Mouse (Mus musculus): ENCODE data around the gene Gm20489. TPM values are rescaled to one million over a fixed set of nuclear protein-coding genes. Genes with fewer than 3 reads are reported as not detected.

Gm20489 gene
- polyA plus RNA-seq, 1 experiment from 2014 or later = not detected

DNA sequence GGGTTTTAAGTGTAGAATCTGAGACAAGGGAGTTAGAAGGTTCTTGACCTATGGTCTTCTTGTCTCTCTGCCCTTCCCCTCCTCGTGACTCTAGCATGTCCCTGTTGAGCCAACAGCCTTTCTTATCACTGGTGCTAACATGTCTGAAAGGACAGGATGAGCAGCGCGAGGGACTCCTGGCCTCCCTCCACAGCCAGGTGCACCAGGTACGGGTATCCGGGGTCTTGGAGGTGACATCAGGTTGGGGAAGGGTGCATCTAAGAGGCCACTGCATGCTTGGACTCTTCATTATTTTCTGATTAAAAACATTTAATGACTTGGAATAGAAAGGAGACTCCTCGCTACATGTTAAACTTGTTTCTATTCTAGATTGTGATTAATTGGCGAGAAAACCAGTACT is 20.2 kb upstream of the Gm20489 start:
- 92% methylated on average over 7 of the region's 7 CpGs for WGBS
- ATAC-seq = no peak

DNA sequence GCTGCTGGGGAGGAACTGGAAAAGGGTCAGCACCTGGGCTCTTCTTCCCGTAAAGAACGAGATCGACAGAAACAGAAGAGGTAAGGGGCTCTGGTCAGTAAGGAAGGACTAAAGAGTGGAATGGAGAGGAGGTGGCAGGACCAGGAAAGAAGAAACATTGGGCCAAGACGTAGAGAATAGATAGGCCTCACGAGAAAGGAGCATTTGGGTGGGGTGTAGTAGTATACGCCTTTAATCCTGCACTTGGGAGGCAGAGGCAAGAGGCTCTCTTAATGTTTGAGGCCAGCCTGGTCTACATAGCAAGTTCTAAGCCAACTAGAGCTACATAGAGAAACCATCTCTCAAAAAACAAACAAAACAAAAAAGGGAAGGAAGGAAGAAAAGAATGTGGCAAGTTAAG is 19.6 kb upstream of the Gm20489 start:
- no peaks in the 10 kb centered on the region for H3K27me3 ChIP-seq (replicated peaks; ENCODE audit: control insufficient read depth, insufficient read depth, low read length)
- ATAC-seq = no peak
- H3K36me3 ChIP-seq (ENCODE audit: control insufficient read depth, insufficient read depth, low read length) = peaks cover 3% of the 10 kb centered on the region; the same call in 1 of the 2 replicates
- no peak overlapping the region for H3K4me2 ChIP-seq (ENCODE audit: low read depth, low read length)
- H3K4me1 ChIP-seq (ENCODE audit: control insufficient read depth, insufficient read depth, low read length) = no peaks in the 10 kb centered on the region
- no peak overlapping the region for H3K27ac ChIP-seq (ENCODE audit: low read length)
- no peak overlapping the region for H3K4me3 ChIP-seq (ENCODE audit: low read length)
- no peak overlapping the region for H3K9ac ChIP-seq (ENCODE audit: low read depth, low read length)
- 91% methylated on average over 6 of the region's 6 CpGs for WGBS
- H3K9me3 ChIP-seq (ENCODE audit: control insufficient read depth, low read length) = no peaks in the 10 kb centered on the region

More for the DNA sequence above, 20.2 kb upstream of the Gm20489 start:
- H3K36me3 ChIP-seq (ENCODE audit: control insufficient read depth, insufficient read depth, low read length) = peaks cover 3% of the 10 kb centered on the region; the same call in 1 of the 2 replicates
- H3K27me3 ChIP-seq (replicated peaks; ENCODE audit: control insufficient read depth, insufficient read depth, low read length) = no peaks in the 10 kb centered on the region
- no peak overlapping the region for H3K4me3 ChIP-seq (ENCODE audit: low read length)
- H3K9me3 ChIP-seq (ENCODE audit: control insufficient read depth, low read length) = no peaks in the 10 kb centered on the region
- H3K27ac ChIP-seq (ENCODE audit: low read length) = no peak overlapping the region
- no peaks in the 10 kb centered on the region for H3K4me1 ChIP-seq (ENCODE audit: control insufficient read depth, insufficient read depth, low read length)
- no peak overlapping the region for H3K4me2 ChIP-seq (ENCODE audit: low read depth, low read length)
- H3K9ac ChIP-seq (ENCODE audit: low read depth, low read length) = no peak overlapping the region

DNA sequence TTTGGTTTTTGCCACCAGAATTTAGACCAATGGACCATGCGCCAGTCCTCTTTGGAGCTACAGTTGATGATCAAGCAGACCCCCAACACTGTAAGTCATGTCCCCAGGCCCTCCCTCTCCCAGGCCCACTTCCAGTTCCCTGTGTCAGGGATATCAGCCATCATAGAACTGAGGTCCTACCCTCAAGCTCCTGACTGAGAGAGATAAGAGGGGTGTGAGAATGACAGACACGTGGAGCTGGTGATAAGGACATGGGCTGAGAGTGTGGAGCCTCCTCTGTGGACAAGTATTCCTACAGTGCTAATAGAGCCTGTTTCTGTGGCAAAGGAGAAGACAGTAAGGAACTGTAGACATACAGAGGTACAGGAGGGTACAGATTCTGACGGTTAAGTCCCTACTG is 18.7 kb upstream of the Gm20489 start:
- H3K4me3 ChIP-seq (ENCODE audit: low read length) = no peak overlapping the region
- no peaks in the 10 kb centered on the region for H3K9me3 ChIP-seq (ENCODE audit: control insufficient read depth, low read length)
- 0 out of 2 replicates have a peak, but pooled peaks cover 4% of the 10 kb centered on the region for H3K36me3 ChIP-seq (ENCODE audit: control insufficient read depth, insufficient read depth, low read length)
- H3K27ac ChIP-seq (ENCODE audit: low read length) = no peak overlapping the region
- WGBS = 81% methylated on average over 3 of the region's 3 CpGs
- no peaks in the 10 kb centered on the region for H3K27me3 ChIP-seq (replicated peaks; ENCODE audit: control insufficient read depth, insufficient read depth, low read length)
- no peak overlapping the region for H3K4me2 ChIP-seq (ENCODE audit: low read depth, low read length)
- H3K4me1 ChIP-seq (ENCODE audit: control insufficient read depth, insufficient read depth, low read length) = no peaks in the 10 kb centered on the region
- H3K9ac ChIP-seq (ENCODE audit: low read depth, low read length) = no peak overlapping the region
- ATAC-seq = peak; percentile 79

DNA sequence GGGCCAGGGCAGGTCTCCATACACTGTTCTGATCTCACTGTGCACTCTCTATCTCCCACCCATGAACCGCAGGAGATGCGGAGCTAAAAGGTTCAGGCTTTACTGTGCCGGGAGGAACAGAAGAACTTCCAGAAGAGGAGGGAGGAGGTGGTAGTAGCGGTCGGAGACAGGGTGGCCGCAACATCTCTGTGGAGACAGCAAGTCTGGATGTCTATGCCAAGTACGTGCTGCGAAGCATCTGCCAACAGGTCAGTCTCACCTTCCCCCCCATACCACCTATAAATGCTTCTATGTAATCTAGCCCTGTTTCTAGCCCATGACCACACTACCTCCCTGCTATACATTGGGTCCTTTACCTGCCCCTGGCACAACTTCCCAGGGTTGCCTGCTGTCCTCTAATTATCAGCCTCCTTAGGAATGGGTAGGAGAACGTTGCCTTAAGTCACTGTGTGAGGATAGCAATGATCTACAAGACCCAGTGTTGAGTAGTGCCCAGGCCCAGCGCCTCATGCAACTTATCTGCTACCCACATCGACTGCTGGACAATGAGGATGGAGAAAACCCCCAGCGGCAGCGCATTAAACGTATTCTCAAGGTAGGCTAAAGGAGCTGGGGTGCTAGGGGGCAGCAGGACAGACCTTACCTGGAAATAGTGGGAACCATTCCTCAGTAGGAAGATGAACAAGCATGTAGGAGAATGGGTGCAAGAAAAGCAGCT is 17.3 kb upstream of the Gm20489 start:
- 90% methylated on average over 14 of the region's 14 CpGs for WGBS
- Histone ChIP-seq H3K9me3 (ENCODE audit: control insufficient read depth, low read length) (no peaks in the 10 kb centered on the region), H3K4me3 (ENCODE audit: low read length) (no peak overlapping the region), H3K36me3 (ENCODE audit: control insufficient read depth, insufficient read depth, low read length) (0 out of 2 replicates have a peak, but pooled peaks cover 4% of the 10 kb centered on the region), H3K4me1 (ENCODE audit: control insufficient read depth, insufficient read depth, low read length) (no peaks in the 10 kb centered on the region), H3K4me2 (ENCODE audit: low read depth, low read length) (no peak overlapping the region), H3K27ac (ENCODE audit: low read length) (no peak overlapping the region), H3K9ac (ENCODE audit: low read depth, low read length) (no peak overlapping the region), H3K27me3 (replicated peaks; ENCODE audit: control insufficient read depth, insufficient read depth, low read length) (no peaks in the 10 kb centered on the region)
- no peak for ATAC-seq

DNA sequence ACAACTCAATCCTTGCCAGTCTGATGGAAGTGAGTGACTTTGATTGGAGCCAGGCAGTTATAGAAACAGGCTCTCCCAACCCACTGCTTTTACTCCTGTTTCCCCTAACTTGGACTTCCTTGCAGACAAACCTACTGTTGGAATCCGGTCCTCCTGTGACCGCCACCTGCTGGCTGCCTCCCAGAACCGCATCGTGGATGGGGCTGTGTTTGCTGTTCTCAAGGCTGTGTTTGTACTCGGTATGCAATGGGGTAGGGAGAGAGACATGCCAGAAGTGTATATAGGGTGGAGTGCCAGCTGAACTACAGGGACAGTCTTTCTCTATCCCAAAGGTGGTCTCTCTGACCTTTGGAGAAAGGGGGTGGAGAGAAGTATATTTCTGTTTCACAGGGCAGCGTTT is 16.7 kb upstream of the Gm20489 start:
- H3K9me3 ChIP-seq (ENCODE audit: control insufficient read depth, low read length) = no peaks in the 10 kb centered on the region
- no peak overlapping the region for H3K4me3 ChIP-seq (ENCODE audit: low read length)
- no peaks in the 10 kb centered on the region for H3K27me3 ChIP-seq (replicated peaks; ENCODE audit: control insufficient read depth, insufficient read depth, low read length)
- H3K27ac ChIP-seq (ENCODE audit: low read length) = no peak overlapping the region
- peak; percentile 42 for ATAC-seq
- no peak overlapping the region for H3K9ac ChIP-seq (ENCODE audit: low read depth, low read length)
- H3K4me2 ChIP-seq (ENCODE audit: low read depth, low read length) = no peak overlapping the region
- WGBS = 28% methylated on average over 6 of the region's 6 CpGs
- no peaks in the 10 kb centered on the region for H3K4me1 ChIP-seq (ENCODE audit: control insufficient read depth, insufficient read depth, low read length)
- H3K36me3 ChIP-seq (ENCODE audit: control insufficient read depth, insufficient read depth, low read length) = 0 out of 2 replicates have a peak, but pooled peaks cover 3% of the 10 kb centered on the region

DNA sequence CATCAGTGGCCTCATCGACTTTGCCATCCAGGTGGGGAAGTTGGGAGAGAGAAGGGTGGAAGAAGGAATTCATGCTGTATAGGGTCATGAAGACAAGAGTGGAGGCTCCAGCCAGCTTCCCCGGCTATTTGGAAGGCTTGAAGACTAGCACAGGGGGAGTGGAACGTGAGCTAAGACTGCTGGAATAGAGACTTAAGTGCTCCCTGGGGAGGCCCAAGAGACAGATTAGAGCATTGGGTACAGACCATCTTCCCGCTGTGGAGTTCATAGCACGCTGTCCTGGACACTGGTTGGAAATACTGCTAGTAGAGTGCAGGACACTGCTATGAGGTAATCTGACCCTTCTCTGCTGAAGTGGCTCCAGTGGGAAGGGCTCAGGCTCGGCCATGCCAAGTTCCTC is 14.0 kb upstream of the Gm20489 start:
- H3K36me3 ChIP-seq (ENCODE audit: control insufficient read depth, insufficient read depth, low read length) = peaks cover 4% of the 10 kb centered on the region; the same call in 1 of the 2 replicates
- WGBS = 87% methylated on average over 6 of the region's 6 CpGs
- no peak for ATAC-seq

DNA sequence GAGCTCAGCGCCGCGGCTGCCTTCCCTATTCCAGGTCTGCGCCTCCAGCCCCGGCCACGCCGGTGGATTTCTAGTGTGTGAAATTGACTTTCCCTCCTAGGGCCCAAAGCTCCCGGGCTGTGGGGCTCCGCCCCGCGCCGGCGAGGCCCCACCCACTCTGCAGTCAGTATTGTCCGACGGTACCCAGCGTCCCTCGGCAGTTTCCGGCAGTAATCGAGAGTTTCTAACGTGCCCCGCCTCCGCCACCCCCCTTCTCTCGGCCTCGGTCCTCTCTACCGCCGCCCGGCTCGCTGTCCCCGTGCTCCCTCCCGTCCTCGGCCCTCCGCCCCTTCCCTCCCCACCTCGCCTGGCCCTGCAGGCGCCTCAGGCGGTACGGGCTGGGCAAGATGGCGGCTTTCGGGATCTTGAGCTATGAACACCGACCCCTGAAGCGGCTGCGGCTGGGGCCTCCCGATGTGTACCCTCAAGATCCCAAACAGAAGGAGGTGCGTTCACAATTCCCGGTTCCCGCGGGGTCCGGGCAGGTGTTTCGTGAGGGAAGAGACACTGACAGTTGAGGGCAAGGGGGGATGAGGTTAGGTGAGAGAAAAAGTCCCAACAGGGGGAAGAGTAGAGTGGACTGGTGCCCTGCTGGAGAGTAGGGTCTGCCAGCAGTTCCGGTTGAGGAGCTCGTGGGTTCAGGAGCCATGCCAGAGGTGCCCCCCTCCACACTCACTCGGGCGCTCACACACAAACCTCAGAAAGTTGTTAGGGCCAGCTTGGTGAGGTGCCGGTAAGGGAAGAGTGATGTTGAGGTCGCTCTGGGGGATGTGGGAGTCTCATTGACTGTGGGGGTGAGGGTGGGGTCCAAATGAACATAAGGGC is 5.3 kb upstream of the Gm20489 start, which contains the start of gene Med12:
Med12 (plus strand) TSS at position 156 of the 864 bp plus-strand sequence.
- WGBS = 13% methylated on average over 52 of the region's 54 CpGs

More for the DNA sequence above, 14.0 kb upstream of the Gm20489 start:
- H3K27me3 ChIP-seq (replicated peaks; ENCODE audit: control insufficient read depth, insufficient read depth, low read length) = no peaks in the 10 kb centered on the region
- no peaks in the 10 kb centered on the region for H3K9me3 ChIP-seq (ENCODE audit: control insufficient read depth, low read length)
- no peaks in the 10 kb centered on the region for H3K4me1 ChIP-seq (ENCODE audit: control insufficient read depth, insufficient read depth, low read length)
- H3K4me2 ChIP-seq (ENCODE audit: low read depth, low read length) = no peak overlapping the region
- no peak overlapping the region for H3K9ac ChIP-seq (ENCODE audit: low read depth, low read length)
- no peak overlapping the region for H3K4me3 ChIP-seq (ENCODE audit: low read length)
- H3K27ac ChIP-seq (ENCODE audit: low read length) = no peak overlapping the region

DNA sequence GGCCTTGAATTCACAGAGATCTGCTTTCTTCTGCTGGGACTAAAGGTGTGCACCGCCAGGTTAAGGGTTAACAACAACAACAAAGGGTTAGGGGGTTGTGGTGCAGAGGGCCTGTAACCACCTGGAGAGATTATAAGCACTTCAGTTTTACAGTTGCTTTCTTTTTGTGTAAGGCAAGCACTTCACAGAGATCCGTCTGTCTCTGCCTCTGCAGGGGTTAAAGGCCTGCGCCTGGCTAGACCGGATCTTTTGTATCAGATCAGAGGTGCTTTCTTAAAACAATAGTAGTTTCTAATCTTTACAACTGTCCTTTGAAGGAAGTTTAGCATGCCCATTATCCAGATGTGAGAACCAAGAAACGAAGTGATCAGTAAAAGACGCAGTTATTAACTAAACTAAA is 4.6 kb upstream of the Gm20489 start:
- Histone ChIP-seq H3K36me3 (ENCODE audit: control insufficient read depth, insufficient read depth, low read length) (no peaks in the 10 kb centered on the region), H3K9me3 (ENCODE audit: control insufficient read depth, low read length) (no peaks in the 10 kb centered on the region), H3K4me3 (ENCODE audit: low read length) (peak overlapping the region; percentile 55), H3K27ac (ENCODE audit: low read length) (0 out of 2 replicates have a peak overlapping the region, but pooled peaks have one; percentile 25), H3K4me2 (ENCODE audit: low read depth, low read length) (peak overlapping the region; percentile 55), H3K27me3 (replicated peaks; ENCODE audit: control insufficient read depth, insufficient read depth, low read length) (no peaks in the 10 kb centered on the region), H3K4me1 (ENCODE audit: control insufficient read depth, insufficient read depth, low read length) (no peaks in the 10 kb centered on the region), H3K9ac (ENCODE audit: low read depth, low read length) (peak overlapping the region; percentile 51; the same call in 1 of the 2 replicates)
- peak; percentile 40 for ATAC-seq
- WGBS = 21% methylated on average over 6 of the region's 6 CpGs

More for the DNA sequence above, 5.3 kb upstream of the Gm20489 start, which contains the start of gene Med12:
- no peaks in the 10 kb centered on the region for H3K4me1 ChIP-seq (ENCODE audit: control insufficient read depth, insufficient read depth, low read length)
- H3K36me3 ChIP-seq (ENCODE audit: control insufficient read depth, insufficient read depth, low read length) = peaks cover 2% of the 10 kb centered on the region; the same call in 1 of the 2 replicates
- H3K9me3 ChIP-seq (ENCODE audit: control insufficient read depth, low read length) = no peaks in the 10 kb centered on the region
- H3K4me2 ChIP-seq (ENCODE audit: low read depth, low read length) = peak within 1 kb of the TSS; percentile 55
- peak; percentile 98 for ATAC-seq
- H3K27me3 ChIP-seq (replicated peaks; ENCODE audit: control insufficient read depth, insufficient read depth, low read length) = no peaks in the 10 kb centered on the region
- H3K4me3 ChIP-seq (ENCODE audit: low read length) = peak within 1 kb of the TSS; percentile 55
- peak within 1 kb of the TSS; percentile 67 for H3K9ac ChIP-seq (ENCODE audit: low read depth, low read length)
- peak within 1 kb of the TSS; percentile 55 for H3K27ac ChIP-seq (ENCODE audit: low read length)

DNA sequence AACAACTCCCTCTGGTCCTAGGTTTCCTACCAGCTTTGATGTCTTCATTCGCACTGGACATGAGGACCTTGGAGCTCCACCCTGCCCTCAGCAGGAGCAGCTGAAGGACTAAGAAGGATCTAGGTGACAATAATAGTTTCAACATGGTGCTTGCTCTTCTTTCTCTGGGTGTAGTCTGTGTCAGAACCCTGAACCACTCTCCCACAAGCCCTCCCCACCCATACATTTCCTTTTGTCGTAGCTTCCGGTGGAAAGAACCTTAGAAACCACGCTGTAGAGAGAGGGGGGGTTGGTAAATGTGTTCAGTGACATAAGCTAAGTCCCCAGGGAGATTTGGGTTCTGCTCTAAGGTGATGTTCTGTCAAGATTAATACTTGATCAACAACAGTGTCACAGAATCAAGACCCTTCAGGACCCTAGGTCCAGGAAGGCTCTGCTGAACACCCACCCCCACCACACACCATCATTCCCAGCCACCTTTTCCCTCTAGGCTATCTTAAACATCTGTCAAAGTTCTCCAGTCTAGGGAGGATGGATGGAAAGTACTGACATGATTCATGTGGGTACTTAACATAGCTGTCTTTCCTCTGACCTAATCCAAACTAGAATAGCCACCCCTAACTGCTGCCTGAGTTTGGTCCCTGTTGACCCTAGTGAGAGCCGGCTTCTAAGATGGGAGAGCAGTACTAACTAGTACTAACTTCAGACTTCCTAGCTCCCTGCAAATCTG is 633 bp downstream of the Gm20489 start, which contains the start of gene Il2rg:
Il2rg (minus strand) TSS at position 231 of the 730 bp plus-strand sequence.
- H3K4me1 ChIP-seq (ENCODE audit: control insufficient read depth, insufficient read depth, low read length) = no peaks in the 10 kb centered on the region
- no peak within 1 kb of the TSS for H3K4me3 ChIP-seq (ENCODE audit: low read length)
- H3K9me3 ChIP-seq (ENCODE audit: control insufficient read depth, low read length) = no peaks in the 10 kb centered on the region
- ATAC-seq = no peak
- no peaks in the 10 kb centered on the region for H3K36me3 ChIP-seq (ENCODE audit: control insufficient read depth, insufficient read depth, low read length)
- H3K4me2 ChIP-seq (ENCODE audit: low read depth, low read length) = no peak within 1 kb of the TSS
- WGBS = 77% methylated on average over 5 of the region's 5 CpGs
- H3K27me3 ChIP-seq (replicated peaks; ENCODE audit: control insufficient read depth, insufficient read depth, low read length) = no peaks in the 10 kb centered on the region
- H3K9ac ChIP-seq (ENCODE audit: low read depth, low read length) = no peak within 1 kb of the TSS
- H3K27ac ChIP-seq (ENCODE audit: low read length) = no peak within 1 kb of the TSS
